Mouse (Mus musculus): ENCODE data around the gene Rest.

DNA sequence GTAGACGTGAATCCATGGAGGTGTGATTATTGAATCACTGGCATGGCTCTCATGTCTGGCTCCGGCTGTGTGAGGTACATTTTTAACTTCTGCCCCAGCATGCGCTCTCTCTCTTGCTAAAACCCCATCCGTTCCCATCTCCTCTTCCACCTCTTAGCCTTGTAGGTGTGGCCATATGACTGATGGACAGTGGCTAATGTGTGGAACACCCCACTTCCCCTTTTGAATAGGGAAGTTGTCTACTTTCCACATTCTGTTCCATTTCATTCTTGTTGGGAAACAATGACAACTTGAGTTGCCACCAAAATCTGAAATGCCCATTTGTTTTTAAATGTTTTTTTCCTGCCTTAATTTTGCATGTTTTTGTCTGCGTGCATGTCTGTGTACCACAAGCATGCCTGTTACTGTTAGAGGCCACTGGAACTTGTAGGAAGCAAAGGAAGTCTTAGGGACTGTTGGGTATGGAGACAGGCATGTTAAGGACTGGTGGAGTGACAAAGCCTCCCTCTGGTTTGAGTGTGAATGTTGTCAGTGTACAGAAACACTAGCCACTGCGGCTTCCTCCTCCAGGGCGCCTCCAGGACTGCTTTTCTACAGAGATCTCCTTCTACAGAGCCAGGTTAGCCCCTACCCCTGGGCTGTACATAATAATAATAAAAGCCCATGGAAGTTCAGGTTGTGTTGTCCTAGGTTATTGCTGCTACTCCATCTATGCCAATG is 27.7 kb downstream of the Rest start:
- TF ChIP-seq POLR2A (IDR thresholded peaks at IDR 0.05; ENCODE audit: borderline replicate concordance, extremely low read depth, low read depth, low read length), result no peak
- no peak for TF ChIP-seq CTCF (IDR thresholded peaks at IDR 0.05; ENCODE audit: insufficient read depth, low read length)
